Mouse (Mus musculus): Measurements from ENCODE around the gene Hmgb1. TPM values are rescaled to one million over a fixed set of nuclear protein-coding genes. Genes with fewer than 3 reads are reported as not detected.

Hmgb1 gene
- polyA plus RNA-seq, 1 experiment from 2014 or later, result 1,555 TPM

- H3K9me3 ChIP-seq (ENCODE audit: control insufficient read depth, low read depth, low read length), result no peaks in the 10 kb centered on the region
- 69% methylated on average over 3 of the region's 3 CpGs for WGBS
- H3K4me2 ChIP-seq (replicated peaks; ENCODE audit: low read depth, low read length), result no peak overlapping the region
- no peak overlapping the region for H3K9ac ChIP-seq (replicated peaks; ENCODE audit: low read depth, low read length)
- H3K4me1 ChIP-seq (ENCODE audit: control insufficient read depth, insufficient read depth, low read length), result no peaks in the 10 kb centered on the region
- no peak for ATAC-seq (ENCODE audit: insufficient number of reproducible peaks, insufficient read depth, low FRiP score, low read depth)
- no peak overlapping the region for H3K27ac ChIP-seq (ENCODE audit: low read length)
- no peak overlapping the region for H3K4me3 ChIP-seq (ENCODE audit: low read depth, low read length)
- H3K36me3 ChIP-seq (ENCODE audit: control insufficient read depth, insufficient read depth, low read length), result no peaks in the 10 kb centered on the region
- H3K27me3 ChIP-seq (ENCODE audit: control insufficient read depth, insufficient read depth, low read length), result no peaks in the 10 kb centered on the region
Observed at GRCm38 (mm10) chr5:149100091-149100490, 84.2 kb downstream of the Hmgb1 start.

- no peak for ATAC-seq (ENCODE audit: insufficient number of reproducible peaks, insufficient read depth, low FRiP score, low read depth)
- no peak overlapping the region for H3K4me3 ChIP-seq (ENCODE audit: low read depth, low read length)
- no peaks in the 10 kb centered on the region for H3K27me3 ChIP-seq (ENCODE audit: control insufficient read depth, insufficient read depth, low read length)
- no peaks in the 10 kb centered on the region for H3K36me3 ChIP-seq (ENCODE audit: control insufficient read depth, insufficient read depth, low read length)
- H3K9ac ChIP-seq (replicated peaks; ENCODE audit: low read depth, low read length), result no peak overlapping the region
- no peak overlapping the region for H3K4me2 ChIP-seq (replicated peaks; ENCODE audit: low read depth, low read length)
- WGBS, result 61% methylated on average over 1 of the region's 1 CpGs
- no peak overlapping the region for H3K27ac ChIP-seq (ENCODE audit: low read length)
- no peaks in the 10 kb centered on the region for H3K9me3 ChIP-seq (ENCODE audit: control insufficient read depth, low read depth, low read length)
- H3K4me1 ChIP-seq (ENCODE audit: control insufficient read depth, insufficient read depth, low read length), result no peaks in the 10 kb centered on the region
Observed at GRCm38 (mm10) chr5:149099009-149099408, 85.3 kb downstream of the Hmgb1 start.

GRCm38 (mm10) chr5:149097841-149098240 lies 86.4 kb downstream of the Hmgb1 start:
- Histone ChIP-seq H3K4me3 (ENCODE audit: low read depth, low read length) (no peak overlapping the region), H3K9me3 (ENCODE audit: control insufficient read depth, low read depth, low read length) (no peaks in the 10 kb centered on the region), H3K27me3 (ENCODE audit: control insufficient read depth, insufficient read depth, low read length) (no peaks in the 10 kb centered on the region), H3K4me2 (replicated peaks; ENCODE audit: low read depth, low read length) (no peak overlapping the region), H3K4me1 (ENCODE audit: control insufficient read depth, insufficient read depth, low read length) (no peaks in the 10 kb centered on the region), H3K36me3 (ENCODE audit: control insufficient read depth, insufficient read depth, low read length) (no peaks in the 10 kb centered on the region), H3K9ac (replicated peaks; ENCODE audit: low read depth, low read length) (no peak overlapping the region), H3K27ac (ENCODE audit: low read length) (no peak overlapping the region)
- WGBS, result 86% methylated on average over 5 of the region's 5 CpGs
- ATAC-seq (ENCODE audit: insufficient number of reproducible peaks, insufficient read depth, low FRiP score, low read depth), result no peak

DNA sequence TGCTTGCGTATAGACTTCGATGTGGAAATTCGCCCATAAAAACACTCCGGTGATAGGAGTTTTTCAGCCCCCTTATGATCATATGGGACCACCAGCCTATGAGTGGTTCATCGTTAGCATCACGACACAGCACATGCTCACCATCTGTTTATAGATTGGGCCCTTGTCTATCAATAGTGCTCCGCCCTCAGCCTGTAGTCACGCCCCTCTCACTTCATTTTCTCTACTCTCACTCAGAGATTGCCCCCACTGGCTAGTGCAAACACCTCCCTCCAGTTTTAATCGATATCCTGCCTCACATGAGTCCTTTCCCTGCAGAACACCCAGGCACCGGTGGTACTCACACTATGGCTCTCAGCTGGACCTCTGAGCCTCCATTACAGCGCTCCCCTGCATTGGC lies 88.0 kb downstream of the Hmgb1 start:
- H3K4me3 ChIP-seq (ENCODE audit: low read depth, low read length), result no peak overlapping the region
- H3K4me2 ChIP-seq (replicated peaks; ENCODE audit: low read depth, low read length), result no peak overlapping the region
- ATAC-seq (ENCODE audit: insufficient number of reproducible peaks, insufficient read depth, low FRiP score, low read depth), result no peak
- no peak overlapping the region for H3K27ac ChIP-seq (ENCODE audit: low read length)
- H3K36me3 ChIP-seq (ENCODE audit: control insufficient read depth, insufficient read depth, low read length), result no peaks in the 10 kb centered on the region
- 54% methylated on average over 11 of the region's 11 CpGs for WGBS
- no peaks in the 10 kb centered on the region for H3K9me3 ChIP-seq (ENCODE audit: control insufficient read depth, low read depth, low read length)
- no peak overlapping the region for H3K9ac ChIP-seq (replicated peaks; ENCODE audit: low read depth, low read length)
- H3K4me1 ChIP-seq (ENCODE audit: control insufficient read depth, insufficient read depth, low read length), result no peaks in the 10 kb centered on the region
- H3K27me3 ChIP-seq (ENCODE audit: control insufficient read depth, insufficient read depth, low read length), result no peaks in the 10 kb centered on the region

DNA sequence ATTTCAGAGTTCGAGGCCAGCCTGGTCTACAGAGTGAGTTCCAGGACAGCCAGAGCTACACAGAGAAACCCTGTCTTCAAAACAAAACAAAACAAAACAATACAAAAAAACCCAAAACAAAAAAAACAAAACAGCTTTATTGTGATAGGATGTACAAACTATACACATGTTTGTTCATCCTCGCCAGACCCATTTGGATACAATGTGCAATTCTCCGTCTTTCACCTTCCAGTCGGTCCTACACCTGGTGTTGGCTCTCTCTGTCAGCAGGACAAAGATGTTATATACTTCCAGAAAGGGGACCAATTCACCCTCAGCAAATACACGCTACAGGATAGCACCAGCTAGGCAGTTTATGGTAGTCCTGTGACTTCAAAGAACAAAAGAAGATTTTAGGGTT lies 91.4 kb downstream of the Hmgb1 start:
- no peaks in the 10 kb centered on the region for H3K27me3 ChIP-seq (ENCODE audit: control insufficient read depth, insufficient read depth, low read length)
- H3K9ac ChIP-seq (replicated peaks; ENCODE audit: low read depth, low read length), result no peak overlapping the region
- no peaks in the 10 kb centered on the region for H3K36me3 ChIP-seq (ENCODE audit: control insufficient read depth, insufficient read depth, low read length)
- no peak overlapping the region for H3K4me3 ChIP-seq (ENCODE audit: low read depth, low read length)
- 90% methylated on average over 5 of the region's 5 CpGs for WGBS
- H3K9me3 ChIP-seq (ENCODE audit: control insufficient read depth, low read depth, low read length), result no peaks in the 10 kb centered on the region
- no peak overlapping the region for H3K27ac ChIP-seq (ENCODE audit: low read length)
- no peak for ATAC-seq (ENCODE audit: insufficient number of reproducible peaks, insufficient read depth, low FRiP score, low read depth)
- no peaks in the 10 kb centered on the region for H3K4me1 ChIP-seq (ENCODE audit: control insufficient read depth, insufficient read depth, low read length)
- no peak overlapping the region for H3K4me2 ChIP-seq (replicated peaks; ENCODE audit: low read depth, low read length)

DNA sequence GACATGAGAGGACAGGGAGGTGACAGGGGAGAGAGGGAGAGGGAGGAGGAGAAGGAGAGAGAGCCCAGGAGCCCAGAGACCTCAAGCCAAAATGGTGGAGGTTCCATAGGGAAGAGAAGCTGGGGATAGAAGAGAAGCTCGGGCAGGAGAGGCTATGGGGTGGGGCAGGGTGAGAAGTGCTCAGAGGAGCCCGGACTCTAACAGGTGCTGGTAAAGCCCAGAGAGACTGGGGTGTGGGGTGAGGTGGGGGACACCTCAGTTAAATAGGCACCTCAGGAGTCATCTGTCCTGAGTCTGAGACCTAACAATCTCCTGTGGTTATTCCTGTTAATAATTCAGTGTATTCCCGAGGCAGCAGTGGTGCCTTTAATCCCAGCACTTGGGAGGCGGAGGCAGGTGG lies 91.8 kb downstream of the Hmgb1 start:
- no peak for ATAC-seq (ENCODE audit: insufficient number of reproducible peaks, insufficient read depth, low FRiP score, low read depth)
- Histone ChIP-seq H3K9ac (replicated peaks; ENCODE audit: low read depth, low read length) (no peak overlapping the region), H3K4me1 (ENCODE audit: control insufficient read depth, insufficient read depth, low read length) (no peaks in the 10 kb centered on the region), H3K36me3 (ENCODE audit: control insufficient read depth, insufficient read depth, low read length) (no peaks in the 10 kb centered on the region), H3K4me3 (ENCODE audit: low read depth, low read length) (no peak overlapping the region), H3K27me3 (ENCODE audit: control insufficient read depth, insufficient read depth, low read length) (no peaks in the 10 kb centered on the region), H3K27ac (ENCODE audit: low read length) (no peak overlapping the region), H3K4me2 (replicated peaks; ENCODE audit: low read depth, low read length) (no peak overlapping the region), H3K9me3 (ENCODE audit: control insufficient read depth, low read depth, low read length) (no peaks in the 10 kb centered on the region)
- WGBS, result 87% methylated on average over 4 of the region's 4 CpGs

DNA sequence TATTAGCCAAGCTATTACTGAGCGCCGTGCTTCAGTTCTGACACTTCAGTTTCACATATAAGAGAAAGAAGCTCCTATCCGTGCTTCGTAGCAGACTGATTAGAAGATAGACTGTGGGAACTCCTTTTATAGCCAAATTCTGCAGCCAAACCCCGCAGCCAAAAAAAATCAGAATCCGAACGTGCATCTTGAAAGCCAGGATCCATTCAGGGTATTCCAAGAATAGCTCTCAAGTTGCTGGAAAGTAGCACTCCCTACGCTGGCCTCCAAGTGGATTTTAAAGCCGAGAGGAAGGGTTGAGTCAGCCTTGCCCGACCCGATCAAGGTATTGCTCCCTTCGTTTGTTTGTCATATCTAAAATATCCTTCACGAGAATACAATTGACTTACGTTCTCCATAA lies 93.0 kb downstream of the Hmgb1 start:
- Histone ChIP-seq H3K9me3 (ENCODE audit: control insufficient read depth, low read depth, low read length) (no peaks in the 10 kb centered on the region), H3K4me3 (ENCODE audit: low read depth, low read length) (no peak overlapping the region), H3K27ac (ENCODE audit: low read length) (no peak overlapping the region), H3K4me2 (replicated peaks; ENCODE audit: low read depth, low read length) (no peak overlapping the region), H3K36me3 (ENCODE audit: control insufficient read depth, insufficient read depth, low read length) (no peaks in the 10 kb centered on the region), H3K4me1 (ENCODE audit: control insufficient read depth, insufficient read depth, low read length) (no peaks in the 10 kb centered on the region), H3K27me3 (ENCODE audit: control insufficient read depth, insufficient read depth, low read length) (no peaks in the 10 kb centered on the region), H3K9ac (replicated peaks; ENCODE audit: low read depth, low read length) (no peak overlapping the region)
- 85% methylated on average over 14 of the region's 14 CpGs for WGBS
- no peak for ATAC-seq (ENCODE audit: insufficient number of reproducible peaks, insufficient read depth, low FRiP score, low read depth)

GRCm38 (mm10) chr5:149089860-149090259 lies 94.4 kb downstream of the Hmgb1 start:
- 80% methylated on average over 2 of the region's 2 CpGs for WGBS
- H3K4me2 ChIP-seq (replicated peaks; ENCODE audit: low read depth, low read length), result no peak overlapping the region
- no peak overlapping the region for H3K9ac ChIP-seq (replicated peaks; ENCODE audit: low read depth, low read length)
- no peaks in the 10 kb centered on the region for H3K36me3 ChIP-seq (ENCODE audit: control insufficient read depth, insufficient read depth, low read length)
- H3K27me3 ChIP-seq (ENCODE audit: control insufficient read depth, insufficient read depth, low read length), result no peaks in the 10 kb centered on the region
- H3K27ac ChIP-seq (ENCODE audit: low read length), result no peak overlapping the region
- no peak for ATAC-seq (ENCODE audit: insufficient number of reproducible peaks, insufficient read depth, low FRiP score, low read depth)
- no peaks in the 10 kb centered on the region for H3K4me1 ChIP-seq (ENCODE audit: control insufficient read depth, insufficient read depth, low read length)
- no peaks in the 10 kb centered on the region for H3K9me3 ChIP-seq (ENCODE audit: control insufficient read depth, low read depth, low read length)
- no peak overlapping the region for H3K4me3 ChIP-seq (ENCODE audit: low read depth, low read length)

DNA sequence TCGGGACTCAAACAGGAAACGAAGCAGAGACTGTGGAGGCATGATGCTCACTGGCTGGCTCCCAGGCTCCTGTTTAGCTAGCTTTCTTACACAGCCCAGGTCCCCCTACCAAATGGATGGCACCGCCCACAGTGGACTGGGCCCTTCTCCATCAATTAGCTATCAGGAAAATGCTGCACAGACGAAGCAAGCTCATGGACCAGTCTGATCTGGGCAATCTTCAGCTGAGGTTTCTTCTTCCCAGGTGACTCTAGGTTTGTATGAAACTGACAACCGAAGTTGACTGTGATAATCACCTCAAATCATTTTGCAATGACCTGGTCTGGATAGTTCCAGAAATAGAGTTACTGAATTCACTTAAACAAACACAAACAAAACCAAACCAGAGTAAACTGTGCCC lies 94.8 kb downstream of the Hmgb1 start:
- Histone ChIP-seq H3K4me1 (ENCODE audit: control insufficient read depth, insufficient read depth, low read length) (no peaks in the 10 kb centered on the region), H3K27me3 (ENCODE audit: control insufficient read depth, insufficient read depth, low read length) (no peaks in the 10 kb centered on the region), H3K27ac (ENCODE audit: low read length) (no peak overlapping the region), H3K4me3 (ENCODE audit: low read depth, low read length) (no peak overlapping the region), H3K9me3 (ENCODE audit: control insufficient read depth, low read depth, low read length) (no peaks in the 10 kb centered on the region), H3K36me3 (ENCODE audit: control insufficient read depth, insufficient read depth, low read length) (no peaks in the 10 kb centered on the region), H3K9ac (replicated peaks; ENCODE audit: low read depth, low read length) (no peak overlapping the region), H3K4me2 (replicated peaks; ENCODE audit: low read depth, low read length) (no peak overlapping the region)
- WGBS, result 89% methylated on average over 5 of the region's 5 CpGs
- ATAC-seq (ENCODE audit: insufficient number of reproducible peaks, insufficient read depth, low FRiP score, low read depth), result no peak

Data from stomach, embryonic 14.5 days (tissue).